Mouse (Mus musculus) Patski (cell line): Measurements from ENCODE around the gene Cks1b. TPM values are rescaled to one million over a fixed set of nuclear protein-coding genes. Genes with fewer than 3 reads are reported as not detected.

Experiments used
- ATAC-seq: fragments of 100-300 bp; one replicate; pipeline ENCODE4 v1.8.0; 2021
- CTCF ChIA-PET: fragments of 350-600 bp; sonication (Branson Sonifier 250); formaldehyde crosslinking; loops from one replicate; lab custom pipeline; 2022; ENCODE audit warnings: inconsistent platforms; lab: Charles Lee
- POLR2A ChIA-PET: fragments of 350-600 bp; sonication (Branson Sonifier 250); formaldehyde crosslinking; loops from one replicate; lab custom pipeline; 2022; ENCODE audit warnings: antibody characterized with exemption, inconsistent platforms; lab: Charles Lee
- DNase-seq: peaks from one replicate; pipeline ENCODE4 v3.0.0-alpha.2; 2011; ENCODE audit warnings: low read depth, low spot score
- H3K27me3 ChIP-seq: fragments of 371-371 bp; one replicate; pipeline ENCODE4 v1.5.1; 2021
- CTCF ChIP-seq: fragments of 100-300 bp; IDR thresholded peaks from one replicate; pipeline ENCODE4 v1.5.1; 2021
- in situ Hi-C: fragments of 300-500 bp; cut with MboI; formaldehyde crosslinking; loops from 3 replicates; pipeline ENCODE4 v1.11.1; 2018; ENCODE audit warnings: low pct_unique_long_range_greater_than_20kb, mixed read lengths
- polyA plus RNA-seq: library from polyadenylated mRNA; unstranded; gene quantifications from one replicate; pipeline ENCODE4 v1.2.3, GENCODE M21; 2021

The Cks1b gene
- polyA plus RNA-seq, 1 experiment from 2014 or later, result 162 TPM

DNA sequence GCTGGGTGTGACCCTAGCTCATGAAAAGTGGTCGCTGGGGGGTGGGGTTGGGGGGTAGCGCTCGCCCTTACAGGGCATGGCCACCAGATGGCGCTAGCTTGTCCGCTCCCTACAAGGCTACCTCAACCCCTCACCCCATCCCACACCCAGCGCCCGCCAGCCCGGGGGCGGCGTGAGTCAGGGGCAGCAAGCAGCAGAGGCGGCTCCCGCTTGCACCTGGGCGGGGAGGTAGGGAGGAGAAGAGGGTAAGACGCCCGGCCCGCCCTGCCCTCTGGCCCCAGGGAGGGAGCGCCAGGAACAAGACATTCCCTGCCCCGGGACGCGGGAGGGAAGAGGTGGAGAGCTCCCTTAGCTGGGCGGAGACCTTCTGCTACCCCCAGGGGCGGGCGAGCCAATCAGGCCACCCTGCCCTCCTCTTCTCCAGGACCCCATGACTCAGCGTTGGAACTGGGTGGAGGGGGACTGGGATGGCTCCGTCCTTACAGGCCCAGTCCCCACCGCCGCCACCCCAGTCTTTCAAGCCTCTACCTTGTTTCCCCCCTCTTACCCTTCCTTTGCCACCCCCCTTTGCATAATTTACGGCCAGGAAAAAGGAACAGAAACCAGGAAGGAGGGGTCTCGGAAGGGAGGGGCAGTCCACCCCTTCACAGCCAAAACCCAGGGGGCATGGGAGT is 39.7 kb downstream of the Cks1b start:
- in situ Hi-C loops, result no loop called here
- no peak for DNase-seq
- ATAC-seq, result no peak
- no peaks in the 10 kb centered on the region for H3K27me3 ChIP-seq
- ChIA-PET POLR2A (interaction anchor here (0.6 to 2.9 kb wide), 4 partner anchors 12 to 28 kb away, joined by 3 to 12 read pairs (median 4); partner anchors contain the start of gene Zbtb7b), CTCF (interaction anchor here (0.6 to 1.9 kb wide), 7 partner anchors 10 to 58 kb away, joined by 3 to 11 read pairs (median 3); partner anchors contain the start of genes Dcst1 and Pbxip1)
- TF ChIP-seq CTCF, result no peak

GRCm38 (mm10) chr3:89377831-89378230 is 40.4 kb downstream of the Cks1b start:
- no peak for TF ChIP-seq CTCF
- no peak for DNase-seq
- H3K27me3 ChIP-seq, result no peaks in the 10 kb centered on the region
- CTCF ChIA-PET, result interaction anchor here (0.6 to 1.9 kb wide), 6 partner anchors 10 to 59 kb away, joined by 3 to 11 read pairs (median 4); partner anchors contain the start of genes Dcst1 and Pbxip1
- ATAC-seq, result no peak
- POLR2A ChIA-PET, result interaction anchor here (0.6 to 2.9 kb wide), 5 partner anchors 9 to 27 kb away, joined by 3 to 12 read pairs (median 4); partner anchors contain the start of gene Zbtb7b
- in situ Hi-C loops, result no loop called here

- H3K27me3 ChIP-seq, result no peaks in the 10 kb centered on the region
- ChIA-PET POLR2A (interaction anchor here (0.7 to 2.3 kb wide), 3 partner anchors 10 to 14 kb away, joined by 3 to 6 read pairs (median 3); no protein-coding TSS in a partner anchor), CTCF (interaction anchor here (1.7 to 1.8 kb wide), 2 partner anchors 14 to 19 kb away, joined by 3 to 6 read pairs; no protein-coding TSS in a partner anchor)
- in situ Hi-C loops, result no loop called here
- TF ChIP-seq CTCF, result no peak
- ATAC-seq (no peak), DNase-seq (no peak)
These were observed 44.5 kb downstream of the Cks1b start for GRCm38 (mm10) chr3:89373581-89374231.

- CTCF ChIA-PET, result interaction anchor here (2.4 kb wide), 1 partner anchor 11 kb away, joined by 11 read pairs; no protein-coding TSS in a partner anchor
- no peak for DNase-seq
- in situ Hi-C loops, result no loop called here
- POLR2A ChIA-PET, result no interaction called here
- no peak for ATAC-seq
- H3K27me3 ChIP-seq, result peaks cover 27% of the 10 kb centered on the region
- no peak for TF ChIP-seq CTCF
These were observed 50.8 kb downstream of the Cks1b start for GRCm38 (mm10) chr3:89367338-89367737.

DNA sequence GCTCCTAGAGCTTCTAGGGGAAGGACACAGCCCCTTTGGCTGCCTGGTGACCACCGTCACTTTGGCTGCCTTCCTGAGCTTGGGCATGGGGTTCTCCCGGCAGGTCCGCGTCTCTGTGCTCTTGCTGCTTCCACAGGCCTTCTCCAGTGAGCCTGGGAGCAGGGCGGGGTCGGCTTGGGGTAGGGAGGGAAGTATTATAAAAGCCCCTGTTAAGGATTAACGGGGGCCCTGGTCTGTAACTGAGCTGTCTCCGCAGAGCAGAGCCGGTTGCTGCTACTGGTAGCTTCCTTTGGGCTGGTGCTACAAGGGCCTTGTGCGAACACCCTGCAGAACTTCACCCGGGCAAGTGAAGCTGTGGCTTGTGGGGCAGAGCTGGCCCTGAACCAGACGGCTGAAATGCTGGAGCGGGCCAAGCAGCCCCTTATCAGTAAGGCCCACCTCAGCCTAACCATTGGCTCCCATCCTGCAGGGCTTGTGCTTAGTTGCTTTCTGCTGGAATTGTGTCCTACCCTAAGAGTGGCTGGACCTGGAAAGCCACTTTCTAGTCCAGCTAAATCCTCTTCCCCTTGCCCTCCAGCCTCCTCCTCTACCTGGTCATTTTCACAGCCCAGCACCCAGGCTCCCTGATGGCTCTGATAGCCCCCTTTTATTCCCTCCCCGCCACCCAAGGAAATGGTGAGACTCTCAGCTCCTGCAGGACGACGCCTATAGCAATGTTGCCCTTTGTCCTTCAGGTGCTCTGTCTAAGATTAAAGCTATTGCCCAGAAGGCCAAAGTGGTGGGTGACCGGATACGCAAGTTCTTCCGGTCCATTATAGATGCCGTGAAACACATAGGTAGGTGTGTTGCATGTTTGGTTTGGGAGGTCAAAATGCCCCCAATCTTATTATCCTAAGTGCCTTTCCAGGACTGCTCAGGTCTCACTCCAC is 52.4 kb downstream of the Cks1b start:
- H3K27me3 ChIP-seq, result peaks cover 27% of the 10 kb centered on the region
- no peak for TF ChIP-seq CTCF
- POLR2A ChIA-PET, result interaction anchor here (0.7 kb wide), 1 partner anchor 10 kb away, joined by 3 read pairs; no protein-coding TSS in a partner anchor
- in situ Hi-C loops, result no loop called here
- DNase-seq (no peak), ATAC-seq (no peak)
- CTCF ChIA-PET, result interaction anchor here (0.6 to 1.4 kb wide), 3 partner anchors 11 to 138 kb away, joined by 3 to 10 read pairs (median 6); no protein-coding TSS in a partner anchor

Other genes starting within 250 kb of the Cks1b start
- 175 TPM for gene Scamp3, start 240.9 kb downstream of the Cks1b start, polyA plus RNA-seq
- 37.6 TPM for gene Fam189b, start 235.2 kb downstream of the Cks1b start, polyA plus RNA-seq
- 141 TPM for gene Gba, start 215.5 kb downstream of the Cks1b start, polyA plus RNA-seq
- gene Thbs3, start 203.2 kb downstream of the Cks1b start, polyA plus RNA-seq, result 86.6 TPM
- gene Mtx1, start 191.3 kb downstream of the Cks1b start, polyA plus RNA-seq, result 215 TPM
- 10.3 TPM for gene Muc1, start 189.3 kb downstream of the Cks1b start, polyA plus RNA-seq
- gene Krtcap2, start 172.4 kb downstream of the Cks1b start, polyA plus RNA-seq, result 236 TPM
- 57.5 TPM for gene Trim46, start 172.1 kb downstream of the Cks1b start, polyA plus RNA-seq
- gene Dpm3, start 159.0 kb downstream of the Cks1b start, polyA plus RNA-seq, result 104 TPM
- gene Slc50a1, start 147.8 kb downstream of the Cks1b start, polyA plus RNA-seq, result 88.3 TPM
- gene Efna1, start 137.2 kb downstream of the Cks1b start, polyA plus RNA-seq, result 97.1 TPM
- 9.4 TPM for gene Efna3, start 95.4 kb downstream of the Cks1b start, polyA plus RNA-seq
- 48.7 TPM for gene Efna4, start 80.4 kb downstream of the Cks1b start, polyA plus RNA-seq
- 226 TPM for gene Adam15, start 68.4 kb downstream of the Cks1b start, polyA plus RNA-seq
- gene Dcst2, start 56.4 kb downstream of the Cks1b start, polyA plus RNA-seq, result 0.06 TPM
- 1.3 TPM for gene Dcst1, start 53.1 kb downstream of the Cks1b start, polyA plus RNA-seq
- 73.7 TPM for gene Zbtb7b, start 23.6 kb downstream of the Cks1b start, polyA plus RNA-seq
- not detected for gene Lenep, start 15.6 kb downstream of the Cks1b start, polyA plus RNA-seq
- gene Flad1, start 6.5 kb downstream of the Cks1b start, polyA plus RNA-seq, result 40.6 TPM
- gene Shc1, start 60 bp upstream of the Cks1b start, polyA plus RNA-seq, result 174 TPM
- gene Pygo2, start 11.8 kb upstream of the Cks1b start, polyA plus RNA-seq, result 68.4 TPM
- gene Pbxip1, start 18.3 kb upstream of the Cks1b start, polyA plus RNA-seq, result 354 TPM
- 40.7 TPM for gene Pmvk, start 36.2 kb upstream of the Cks1b start, polyA plus RNA-seq
- gene Kcnn3, start 101.8 kb upstream of the Cks1b start, polyA plus RNA-seq, result 0.04 TPM